Mouse (Mus musculus) E14TG2a.4 (cell line): ENCODE data around the gene Pigh.
A peak's percentile ranks its signal among the peaks of the same experiment; 100 is the strongest.

Source experiments
- H3K27me3 ChIP-seq: 2 replicates; pipeline ENCODE4 v1.6.1; 2014; ENCODE audit warnings: low read length, control low read depth; ENCODE audit not compliant: insufficient read depth
- H3K36me3 ChIP-seq: 2 replicates; pipeline ENCODE4 v1.6.1; 2014; ENCODE audit warnings: low read length, control low read depth; ENCODE audit not compliant: insufficient read depth
- H3K4me1 ChIP-seq: replicated peaks from 2 replicates; pipeline ENCODE4 v1.6.1; 2014; ENCODE audit warnings: low read depth, low read length, control low read depth
- H3K4me3 ChIP-seq: replicated peaks from 2 replicates; pipeline ENCODE4 v1.5.1; 2014; ENCODE audit warnings: mild to moderate bottlenecking, low read length
- H3K9me3 ChIP-seq: 2 replicates; pipeline ENCODE4 v1.6.1; 2014; ENCODE audit warnings: low read length, control low read depth
- CTCF ChIP-seq: conservative IDR thresholded peaks from 2 replicates; pipeline ENCODE4 v1.5.1; 2014; ENCODE audit warnings: low read length
- NANOG ChIP-seq: IDR thresholded peaks from 2 replicates; pipeline ENCODE4 v1.6.1; 2014; ENCODE audit warnings: borderline replicate concordance, low read length, mixed read lengths
- POU5F1 ChIP-seq: IDR thresholded peaks from 2 replicates; pipeline ENCODE4 v1.6.1; 2014; ENCODE audit warnings: low read length, borderline replicate concordance

Pigh gene

DNA sequence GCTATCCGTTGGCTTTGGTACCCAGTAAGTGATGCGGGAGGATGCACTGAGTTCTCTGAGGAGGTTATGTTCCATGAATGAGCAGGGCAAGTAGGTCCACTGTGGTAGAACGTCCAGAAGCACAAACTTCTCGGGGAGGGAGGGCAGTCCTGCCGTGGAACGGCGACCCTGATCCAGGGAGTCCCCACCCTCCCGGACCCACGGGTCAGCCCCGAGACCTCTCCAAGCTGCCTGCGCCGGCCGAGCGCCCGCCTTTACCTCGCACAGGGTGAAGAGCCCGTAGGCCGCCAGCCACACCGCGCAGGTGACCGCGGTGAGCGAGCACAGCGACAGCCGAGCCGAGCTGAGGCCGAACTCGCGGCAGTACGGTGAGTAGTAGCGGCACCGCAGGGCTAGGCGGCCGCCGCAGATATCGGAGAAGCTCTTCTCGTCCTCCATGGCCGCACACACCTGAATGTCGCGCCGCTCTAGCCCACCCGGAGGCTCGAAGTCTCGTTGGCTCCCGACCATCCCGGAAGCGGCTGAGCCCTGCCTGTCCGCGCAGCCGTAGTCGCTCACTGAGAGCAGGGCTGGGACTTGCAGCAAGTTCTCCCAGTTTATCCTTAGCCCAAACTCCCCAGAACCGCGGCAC, at the start of gene Pigh:
Gene Pigh, minus strand, starts transcription at position 470 of the 631 bp plus-strand sequence.
- H3K27me3 ChIP-seq, result no peaks in the 10 kb centered on the region
- TF ChIP-seq POU5F1 (no peak), NANOG (no peak), CTCF (no peak)
- peak within 1 kb of the TSS; percentile 88 for H3K4me3 ChIP-seq
- peaks cover 5% of the 10 kb centered on the region; the same call in 1 of the 2 replicates for H3K9me3 ChIP-seq
- H3K4me1 ChIP-seq, result peaks cover 13% of the 10 kb centered on the region
- peaks cover 31% of the 10 kb centered on the region for H3K36me3 ChIP-seq

DNA sequence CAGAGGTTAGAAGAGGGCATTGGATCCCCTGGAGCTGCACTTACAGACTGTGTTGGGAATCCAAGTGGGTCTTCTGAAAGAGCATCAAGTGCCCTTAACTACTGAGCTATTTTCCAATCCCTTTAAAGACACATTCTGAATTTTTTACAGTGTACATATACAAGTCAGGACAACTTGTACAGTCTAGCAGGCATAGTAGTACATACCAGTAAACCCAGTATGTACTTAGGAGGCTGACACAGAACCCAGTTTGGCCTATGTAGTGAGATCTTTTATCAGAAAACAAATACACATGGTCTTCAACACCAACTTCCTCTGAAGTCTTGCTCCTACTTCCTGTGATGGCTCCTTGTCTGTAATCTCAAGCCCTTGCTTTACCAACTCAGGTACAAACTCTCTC, 49.5 kb upstream of the Pigh start:
- H3K4me3 ChIP-seq, result no peak overlapping the region
- H3K9me3 ChIP-seq, result peaks cover 7% of the 10 kb centered on the region
- TF ChIP-seq NANOG, result no peak
- H3K36me3 ChIP-seq, result no peaks in the 10 kb centered on the region
- peaks cover 6% of the 10 kb centered on the region; the same call in 1 of the 2 replicates for H3K4me1 ChIP-seq
- peaks cover 6% of the 10 kb centered on the region; the same call in 1 of the 2 replicates for H3K27me3 ChIP-seq

DNA sequence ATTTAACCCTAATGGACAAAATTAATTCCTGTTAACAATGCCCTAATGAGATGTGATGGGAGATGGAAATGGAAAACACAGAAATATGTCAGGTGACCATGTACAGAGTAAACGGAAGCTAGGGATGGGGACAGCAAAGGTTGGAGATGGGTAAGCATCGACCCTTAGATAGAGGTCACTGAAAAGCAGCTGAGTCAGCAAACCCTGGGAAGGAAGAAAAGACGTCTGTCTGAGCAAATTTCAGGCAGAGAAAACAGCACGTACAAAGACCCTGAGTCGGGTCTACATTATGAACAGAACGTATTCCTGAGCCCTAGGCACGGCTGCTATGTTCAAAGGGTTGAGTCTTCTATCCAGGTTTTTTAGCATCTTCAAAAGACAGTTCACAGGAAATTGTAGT, 47.5 kb upstream of the Pigh start:
- Histone ChIP-seq H3K4me1 (peaks cover 6% of the 10 kb centered on the region; the same call in 1 of the 2 replicates), H3K27me3 (peaks cover 24% of the 10 kb centered on the region), H3K36me3 (no peaks in the 10 kb centered on the region), H3K9me3 (peaks cover 16% of the 10 kb centered on the region), H3K4me3 (no peak overlapping the region)
- TF ChIP-seq CTCF (no peak), POU5F1 (no peak), NANOG (no peak)

- Histone ChIP-seq H3K9me3 (peaks cover 17% of the 10 kb centered on the region), H3K36me3 (no peaks in the 10 kb centered on the region), H3K27me3 (peaks cover 42% of the 10 kb centered on the region), H3K4me3 (no peak overlapping the region), H3K4me1 (peaks cover 12% of the 10 kb centered on the region)
- TF ChIP-seq NANOG (no peak), CTCF (no peak), POU5F1 (no peak)
These were observed 45.7 kb upstream of the Pigh start for GRCm38 (mm10) chr12:79135105-79135504.

DNA sequence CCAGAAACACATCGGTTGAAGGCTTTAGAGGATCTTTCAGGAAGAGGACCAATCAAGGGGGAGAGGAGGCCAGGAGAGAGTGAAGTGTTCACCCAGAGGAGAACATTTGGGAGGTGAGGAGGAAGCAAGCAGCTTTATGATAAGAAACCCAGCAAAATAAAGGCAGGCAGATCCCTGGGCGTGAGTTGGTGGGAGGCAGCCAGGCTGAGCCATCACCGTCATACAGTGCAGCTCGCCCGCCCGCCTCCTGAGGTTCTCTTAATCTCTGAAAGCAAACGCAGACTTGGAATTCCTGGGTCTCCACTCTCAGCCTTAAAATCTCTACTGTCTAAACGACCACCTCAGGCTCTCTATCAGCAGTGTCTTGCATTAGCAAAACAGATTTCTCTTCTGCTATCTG, 45.2 kb upstream of the Pigh start:
- Histone ChIP-seq H3K9me3 (peaks cover 17% of the 10 kb centered on the region), H3K27me3 (peaks cover 46% of the 10 kb centered on the region), H3K36me3 (no peaks in the 10 kb centered on the region), H3K4me1 (peaks cover 12% of the 10 kb centered on the region), H3K4me3 (no peak overlapping the region)
- no peak for TF ChIP-seq CTCF

- TF ChIP-seq CTCF (no peak), NANOG (no peak), POU5F1 (no peak)
- peak overlapping the region; percentile 80 for H3K4me3 ChIP-seq
- H3K9me3 ChIP-seq, result peaks cover 17% of the 10 kb centered on the region
- H3K27me3 ChIP-seq, result peaks cover 50% of the 10 kb centered on the region
- H3K4me1 ChIP-seq, result peaks cover 12% of the 10 kb centered on the region
- no peaks in the 10 kb centered on the region for H3K36me3 ChIP-seq
These were observed 42.4 kb upstream of the Pigh start for GRCm38 (mm10) chr12:79131706-79132460.

- H3K4me3 ChIP-seq, result peak overlapping the region; percentile 80
- H3K36me3 ChIP-seq, result no peaks in the 10 kb centered on the region
- H3K27me3 ChIP-seq, result peaks cover 50% of the 10 kb centered on the region
- peaks cover 17% of the 10 kb centered on the region for H3K9me3 ChIP-seq
- H3K4me1 ChIP-seq, result peaks cover 12% of the 10 kb centered on the region
- TF ChIP-seq POU5F1, result no peak
- TF ChIP-seq CTCF, result no peak
- no peak for TF ChIP-seq NANOG
These were observed 41.8 kb upstream of the Pigh start for GRCm38 (mm10) chr12:79131178-79131675.

GRCm38 (mm10) chr12:79130299-79131177, 41.1 kb upstream of the Pigh start, which contains the start of gene Arg2:
TSS of gene Arg2 (plus strand) at chr12:79130777.
- H3K9me3 ChIP-seq, result peaks cover 17% of the 10 kb centered on the region
- H3K36me3 ChIP-seq, result no peaks in the 10 kb centered on the region
- peaks cover 12% of the 10 kb centered on the region for H3K4me1 ChIP-seq
- peaks cover 50% of the 10 kb centered on the region for H3K27me3 ChIP-seq
- TF ChIP-seq POU5F1 (no peak), NANOG (no peak), CTCF (no peak)
- H3K4me3 ChIP-seq, result peak within 1 kb of the TSS; percentile 80
